Mouse (Mus musculus) heart, embryonic 16.5 days (tissue): Measurements from ENCODE around the gene Zfp263. TPM values are rescaled to one million over a fixed set of nuclear protein-coding genes. Genes with fewer than 3 reads are reported as not detected.
A peak's percentile ranks its signal among the peaks of the same experiment; 100 is the strongest.

Experiments used
- ATAC-seq: fragments of 200-750 bp; cut with Nextera tagmentation; replicated peaks from 2 replicates; pipeline ENCODE4 v1.8.0; 2017; ENCODE audit warnings: moderate number of reproducible peaks; ENCODE audit not compliant: insufficient read depth, low FRiP score; ENCODE audit errors: extremely low read depth
- H3K27ac ChIP-seq: fragments of 300-500 bp; sonication (generic); 2 replicates; pipeline ENCODE4 v1.5.1; 2014; ENCODE audit warnings: mild to moderate bottlenecking, low read length, control low read depth, moderate library complexity
- H3K27me3 ChIP-seq: fragments of 300-500 bp; sonication (generic); 2 replicates; pipeline ENCODE4 v1.6.1; 2014; ENCODE audit warnings: low read length, mixed read lengths; ENCODE audit not compliant: control insufficient read depth, insufficient read depth
- H3K36me3 ChIP-seq: fragments of 300-500 bp; sonication (generic); 2 replicates; pipeline ENCODE4 v1.6.1; 2014; ENCODE audit not compliant: control insufficient read depth, insufficient read depth
- H3K4me1 ChIP-seq: fragments of 300-500 bp; sonication (generic); 2 replicates; pipeline ENCODE4 v1.6.1; 2014; ENCODE audit warnings: low read length, mixed read lengths; ENCODE audit not compliant: control insufficient read depth, insufficient read depth
- H3K4me2 ChIP-seq: fragments of 300-500 bp; sonication (generic); 2 replicates; pipeline ENCODE4 v1.6.1; 2014; ENCODE audit warnings: low read depth, mild to moderate bottlenecking, control low read depth, low read length
- H3K4me3 ChIP-seq: fragments of 300-500 bp; sonication (generic); 2 replicates; pipeline ENCODE4 v1.5.1; 2014; ENCODE audit warnings: mild to moderate bottlenecking, control low read depth, low read length
- H3K9ac ChIP-seq: fragments of 300-500 bp; sonication (generic); 2 replicates; pipeline ENCODE4 v1.6.1; 2014; ENCODE audit warnings: low read length, control low read depth
- H3K9me3 ChIP-seq: fragments of 300-500 bp; sonication (generic); replicated peaks from 2 replicates; pipeline ENCODE4 v1.6.1; 2016; ENCODE audit warnings: low read length; ENCODE audit not compliant: control insufficient read depth
- WGBS: fragments of 180-500 bp; shearing (Covaris S2); extraction: QIAGEN DNeasy Blood & Tissue Kit; methylation state at CpG from one replicate; pipeline ENCODE4 v1.1.7; 2014; 5-methylcytosine and 5-hydroxymethylcytosine counted together
- polyA plus RNA-seq: library from polyadenylated mRNA; unstranded; fragments of >200 nt; fragmentation: Nextera tagmentation; extraction: Ambion mirVana; gene quantifications from 2 replicates; pipeline ENCODE4 v1.2.1, GENCODE M21; 2015

The Zfp263 gene
- 32.4 and 33.8 TPM in 2 replicates for polyA plus RNA-seq

DNA sequence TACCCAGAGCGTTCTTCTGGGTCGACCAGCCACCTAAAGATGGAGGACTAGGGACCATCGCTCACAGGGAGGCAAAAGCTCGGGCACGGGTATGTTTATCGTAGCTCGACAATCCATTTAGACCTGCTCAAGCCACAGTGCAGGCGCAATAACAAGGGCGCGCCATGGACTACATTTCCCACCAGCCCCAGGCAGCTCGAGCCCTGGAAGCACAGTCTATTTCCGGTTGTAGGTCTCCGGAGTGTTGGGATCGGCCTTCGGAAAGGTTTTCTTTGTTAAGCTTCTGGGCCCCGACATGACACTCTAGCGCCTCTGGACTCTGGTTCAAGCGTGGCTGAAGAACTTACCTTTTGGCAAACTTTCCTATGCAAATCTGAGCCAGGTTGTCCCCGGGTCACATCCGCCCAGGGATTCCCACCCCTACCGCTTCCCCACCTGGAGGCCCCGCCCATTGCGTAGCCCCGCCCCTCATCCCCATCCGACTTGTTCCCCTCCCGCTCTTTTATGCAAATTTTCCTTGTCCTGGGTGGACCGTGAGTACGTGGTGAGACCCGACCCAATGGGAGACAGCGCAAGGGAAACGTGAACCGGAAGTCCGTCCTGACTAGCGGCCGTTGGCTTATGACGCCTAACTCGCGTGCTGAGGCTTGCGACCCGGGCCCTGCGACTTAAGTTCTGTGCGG lies at the start of gene Zfp263:
Gene Zfp263, plus strand, starts transcription at position 591 of the 683 bp plus-strand sequence.
- ATAC-seq: peak; percentile 98
- WGBS: under 1% methylated on average over 42 of the region's 42 CpGs
- peaks cover 29% of the 10 kb centered on the region for H3K36me3 ChIP-seq
- H3K27me3 ChIP-seq: peaks cover 2% of the 10 kb centered on the region; the same call in 1 of the 2 replicates
- peak within 1 kb of the TSS; percentile 87 for H3K9ac ChIP-seq
- H3K4me2 ChIP-seq: peak within 1 kb of the TSS; percentile 95
- H3K27ac ChIP-seq: peak within 1 kb of the TSS; percentile 95
- H3K4me3 ChIP-seq: peak within 1 kb of the TSS; percentile 91
- peaks cover 19% of the 10 kb centered on the region for H3K4me1 ChIP-seq
- peaks cover 8% of the 10 kb centered on the region for H3K9me3 ChIP-seq

DNA sequence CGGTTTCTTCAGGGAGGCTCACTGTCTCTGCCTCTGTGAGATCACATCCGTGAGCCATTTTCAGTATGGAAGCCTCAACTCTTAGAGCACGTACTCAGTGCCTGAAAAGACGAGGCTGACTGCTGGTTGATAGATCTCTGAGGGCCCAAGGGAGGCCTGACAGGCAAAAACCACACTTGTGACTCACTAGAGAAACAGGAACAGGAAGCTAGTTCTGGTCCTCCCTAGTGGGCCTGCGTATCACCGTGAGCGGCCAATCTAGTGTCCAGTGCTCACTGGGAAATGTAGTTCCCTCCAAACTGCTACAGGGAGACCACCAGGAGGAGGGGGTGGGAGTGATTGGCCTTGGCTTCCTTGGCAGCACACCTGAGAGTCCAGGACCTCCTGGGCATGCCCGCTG lies 44.6 kb upstream of the Zfp263 start:
- no peak overlapping the region for H3K9ac ChIP-seq
- H3K4me2 ChIP-seq: no peak overlapping the region
- no peaks in the 10 kb centered on the region for H3K27me3 ChIP-seq
- no peak for ATAC-seq
- no peaks in the 10 kb centered on the region for H3K36me3 ChIP-seq
- 70% methylated on average over 8 of the region's 8 CpGs for WGBS
- no peak overlapping the region for H3K27ac ChIP-seq
- no peak overlapping the region for H3K4me3 ChIP-seq
- H3K9me3 ChIP-seq: no peaks in the 10 kb centered on the region
- no peaks in the 10 kb centered on the region for H3K4me1 ChIP-seq

DNA sequence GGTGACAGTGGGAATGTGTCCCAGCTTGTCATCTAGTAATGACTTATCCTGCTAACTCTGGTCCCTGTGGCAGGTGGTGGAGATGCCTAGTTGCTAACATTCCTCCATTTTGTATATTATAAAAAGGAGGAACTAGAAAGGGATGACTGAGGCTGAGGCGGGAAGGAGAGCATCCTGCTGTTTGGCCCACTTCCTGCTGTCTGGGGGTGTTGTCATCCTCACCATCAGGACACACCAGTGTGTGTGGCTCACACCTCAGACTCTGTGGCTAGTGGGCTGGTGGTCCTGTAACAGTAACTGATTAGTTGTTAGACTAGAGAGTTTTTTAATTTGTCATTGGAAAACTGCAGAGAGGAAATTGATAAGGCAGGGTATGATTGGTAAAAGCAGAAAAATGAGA lies 43.0 kb upstream of the Zfp263 start:
- Histone ChIP-seq H3K4me3 (no peak overlapping the region), H3K27me3 (no peaks in the 10 kb centered on the region), H3K9me3 (0 out of 2 replicates have a peak, but pooled peaks cover 2% of the 10 kb centered on the region), H3K27ac (no peak overlapping the region), H3K4me1 (no peaks in the 10 kb centered on the region), H3K36me3 (no peaks in the 10 kb centered on the region), H3K9ac (no peak overlapping the region), H3K4me2 (no peak overlapping the region)
- ATAC-seq: no peak
- WGBS: 58% methylated on average over 1 of the region's 1 CpGs

- H3K4me2 ChIP-seq: no peak overlapping the region
- H3K27me3 ChIP-seq: no peaks in the 10 kb centered on the region
- H3K9ac ChIP-seq: no peak overlapping the region
- no peak overlapping the region for H3K4me3 ChIP-seq
- 0 out of 2 replicates have a peak, but pooled peaks cover 2% of the 10 kb centered on the region for H3K9me3 ChIP-seq
- no peaks in the 10 kb centered on the region for H3K4me1 ChIP-seq
- no peaks in the 10 kb centered on the region for H3K36me3 ChIP-seq
- ATAC-seq: no peak
- 73% methylated on average over 6 of the region's 6 CpGs for WGBS
- H3K27ac ChIP-seq: no peak overlapping the region
Observed at GRCm38 (mm10) chr16:3706680-3707079, 37.2 kb upstream of the Zfp263 start.

GRCm38 (mm10) chr16:3714731-3715130 lies 29.2 kb upstream of the Zfp263 start:
- no peak for ATAC-seq

GRCm38 (mm10) chr16:3717980-3718379 lies 25.9 kb upstream of the Zfp263 start, which contains the start of gene Mefv:
TSS of gene Mefv (minus strand) at chr16:3718097.
- Histone ChIP-seq H3K4me2 (no peak within 1 kb of the TSS), H3K4me3 (no peak within 1 kb of the TSS), H3K27ac (no peak within 1 kb of the TSS), H3K27me3 (no peaks in the 10 kb centered on the region), H3K4me1 (no peaks in the 10 kb centered on the region), H3K9ac (no peak within 1 kb of the TSS), H3K36me3 (no peaks in the 10 kb centered on the region), H3K9me3 (no peaks in the 10 kb centered on the region)
- 77% methylated on average over 6 of the region's 6 CpGs for WGBS
- ATAC-seq: no peak

More at GRCm38 (mm10) chr16:3714731-3715130, 29.2 kb upstream of the Zfp263 start:
- H3K4me3 ChIP-seq: no peak overlapping the region
- WGBS: 76% methylated on average over 2 of the region's 2 CpGs
- no peaks in the 10 kb centered on the region for H3K9me3 ChIP-seq
- no peaks in the 10 kb centered on the region for H3K4me1 ChIP-seq
- no peaks in the 10 kb centered on the region for H3K36me3 ChIP-seq
- H3K27ac ChIP-seq: no peak overlapping the region
- H3K27me3 ChIP-seq: no peaks in the 10 kb centered on the region
- H3K4me2 ChIP-seq: no peak overlapping the region
- no peak overlapping the region for H3K9ac ChIP-seq

DNA sequence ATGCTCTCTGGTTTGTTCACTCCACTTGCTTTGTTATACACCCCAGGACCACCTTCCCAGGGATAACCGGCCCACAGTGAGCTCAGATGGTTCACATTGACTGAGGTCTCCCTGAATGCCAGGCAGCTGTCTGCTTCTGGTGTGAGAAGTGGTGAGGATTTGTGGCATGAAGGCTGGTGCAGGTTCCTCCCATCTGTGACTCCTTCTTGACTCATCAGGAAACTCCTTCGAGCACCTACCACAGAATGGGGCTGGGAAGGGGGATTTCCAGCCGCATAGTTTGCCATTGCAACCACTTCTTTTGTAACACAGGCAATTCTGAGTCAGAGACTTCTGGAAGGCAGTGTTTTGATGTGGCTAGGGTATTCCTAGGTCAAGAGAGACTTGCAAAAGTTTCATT lies 20.7 kb upstream of the Zfp263 start:
- H3K27me3 ChIP-seq: no peaks in the 10 kb centered on the region
- H3K4me2 ChIP-seq: no peak overlapping the region
- no peaks in the 10 kb centered on the region for H3K36me3 ChIP-seq
- no peaks in the 10 kb centered on the region for H3K4me1 ChIP-seq
- H3K4me3 ChIP-seq: no peak overlapping the region
- H3K27ac ChIP-seq: no peak overlapping the region
- no peaks in the 10 kb centered on the region for H3K9me3 ChIP-seq
- ATAC-seq: no peak
- H3K9ac ChIP-seq: no peak overlapping the region
- 64% methylated on average over 3 of the region's 3 CpGs for WGBS

- H3K9me3 ChIP-seq: no peaks in the 10 kb centered on the region
- no peak overlapping the region for H3K4me3 ChIP-seq
- no peak for ATAC-seq
- H3K27ac ChIP-seq: no peak overlapping the region
- no peaks in the 10 kb centered on the region for H3K27me3 ChIP-seq
- no peak overlapping the region for H3K9ac ChIP-seq
- no peaks in the 10 kb centered on the region for H3K4me1 ChIP-seq
- no peak overlapping the region for H3K4me2 ChIP-seq
- WGBS: 68% methylated on average over 6 of the region's 6 CpGs
- H3K36me3 ChIP-seq: no peaks in the 10 kb centered on the region
Observed at GRCm38 (mm10) chr16:3727980-3728720, 15.7 kb upstream of the Zfp263 start.

- Histone ChIP-seq H3K36me3 (no peaks in the 10 kb centered on the region), H3K9me3 (no peaks in the 10 kb centered on the region), H3K4me2 (no peak overlapping the region), H3K9ac (no peak overlapping the region), H3K4me1 (no peaks in the 10 kb centered on the region), H3K27me3 (no peaks in the 10 kb centered on the region), H3K27ac (no peak overlapping the region), H3K4me3 (no peak overlapping the region)
- WGBS: 84% methylated on average over 4 of the region's 4 CpGs
- ATAC-seq: no peak
Observed at GRCm38 (mm10) chr16:3732612-3733011, 11.3 kb upstream of the Zfp263 start.
